Mouse (Mus musculus) MEL (cell line): ENCODE measurements around the gene Gm6525.

Experiments
- MYC ChIP-seq: IDR thresholded peaks from 2 replicates; pipeline ENCODE4 v1.6.1; 2011; ENCODE audit warnings: low read depth, mild to moderate bottlenecking, low read length, improper control_type of control experiment, moderate library complexity
- NRF1 ChIP-seq: IDR thresholded peaks from 2 replicates; pipeline ENCODE4 v1.6.1; 2014; ENCODE audit warnings: low read depth, mild to moderate bottlenecking, inconsistent platforms, low read length, improper control_type of control experiment, moderate library complexity; ENCODE audit not compliant: poor library complexity, insufficient read depth, severe bottlenecking
- ZC3H11A ChIP-seq: IDR thresholded peaks from 2 replicates; pipeline ENCODE4 v1.6.1; 2012; ENCODE audit warnings: low read depth, mild to moderate bottlenecking, inconsistent platforms, low read length, improper control_type of control experiment

DNA sequence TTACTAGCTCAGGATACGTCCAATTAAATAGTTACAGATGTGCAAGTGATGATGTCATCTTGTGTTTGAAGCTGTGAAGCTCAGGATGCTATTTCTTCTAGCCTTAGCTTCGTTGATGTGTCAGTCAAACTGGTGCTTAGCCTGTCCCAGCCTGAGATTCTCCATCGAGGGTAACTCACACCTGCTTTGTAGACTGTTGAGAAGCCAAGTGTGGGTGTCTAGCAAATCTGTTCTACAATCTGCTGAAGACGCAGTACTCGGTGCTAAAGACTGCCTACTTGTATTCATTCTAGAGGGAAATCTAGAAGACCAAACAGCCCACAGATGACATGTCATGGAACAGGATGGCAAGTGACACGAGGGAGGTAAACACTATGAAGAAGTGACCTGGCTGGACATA, 31.7 kb downstream of the Gm6525 start:
- no peak for TF ChIP-seq MYC
- TF ChIP-seq NRF1, result no peak
- no peak for TF ChIP-seq ZC3H11A
